ENCODE assay signal across 27 mouse cellular contexts in genomic region chr14:37237191-37237590, GRCm38 (mm10).
DNase-seq lines count a peak whose midpoint lies in the region; ATAC-seq lines count a peak whose summit lies in the region.
"Had no signal": no experiment of that assay in that cellular context is flagged by ENCODE, and none has a peak within 500 bp of the region (broad histone marks: within the 10 kb centered on the region; RNA-seq: fewer than 3 reads in every experiment).

No protein-coding gene starts in this region.

- intact Hi-C loops in left cerebral cortex, postnatal 4 days (cut with DNase I): no loop called here
- intact Hi-C loops in left cerebral cortex, postnatal 14 days (cut with DNase I): no loop called here

- ATAC-seq in hindbrain, embryonic 14.5 days (ENCODE audit: low FRiP score): peak; percentile 65; the same call in 1 of the 2 replicates
- no peak for ATAC-seq in midbrain, embryonic 14.5 days (ENCODE audit: low FRiP score, low TSS enrichment)
- no peak for ATAC-seq in midbrain, embryonic 15.5 days (replicated peaks)
- ATAC-seq: CD4-positive, CD25-positive, alpha-beta regulatory T cell, adult 4 months; forebrain, embryonic 15.5 days; inflammation-experienced regulatory T-cells, adult 6 months; intestine, embryonic 16.5 days had no signal

- WGBS in hindbrain, embryonic 14.5 days: 72% methylated on average over 5 of the region's 5 CpGs
- 67% methylated on average over 5 of the region's 5 CpGs for WGBS in hindbrain, embryonic 10.5 days
- 40% methylated on average over 5 of the region's 5 CpGs for WGBS in midbrain, embryonic 14.5 days
- 41% methylated on average over 5 of the region's 5 CpGs for WGBS in midbrain, embryonic 15.5 days

- no peak for DNase-seq in hindbrain, embryonic 14.5 days (ENCODE audit: low spot score)
- no peak for DNase-seq in hindbrain, embryonic 10.5 days (ENCODE audit: low spot score)
- DNase-seq in left cerebral cortex, postnatal 4 days: peak; percentile 48
- no peak for DNase-seq in left cerebral cortex, postnatal 14 days (ENCODE audit: low spot score in 2 of 2)
- peak; percentile 2 for DNase-seq in midbrain, embryonic 14.5 days
- DNase-seq: adrenal gland, adult 2 months; adrenal gland, postnatal 14 days; cerebellum, adult 11 months; cerebellum, adult 9-10 months; cerebellum, postnatal 36 days; embryo, embryonic 11 days; gastrocnemius, postnatal 25 days; heart, adult 18-20 months; heart, postnatal 10 days; heart, postnatal 4 days had no signal

- no peak overlapping the region for H3K27ac ChIP-seq in hindbrain, embryonic 14.5 days
- H3K27ac ChIP-seq in hindbrain, embryonic 10.5 days: no peak overlapping the region
- no peak overlapping the region for H3K27ac ChIP-seq in midbrain, embryonic 14.5 days (replicated peaks; ENCODE audit: low read depth, low read length)
- no peak overlapping the region for H3K27ac ChIP-seq in midbrain, embryonic 15.5 days
- H3K27ac ChIP-seq: embryonic facial prominence, embryonic 10.5 days; embryonic facial prominence, embryonic 13.5 days; forebrain, embryonic 12.5 days; forebrain, embryonic 15.5 days; heart, embryonic 15.5 days; hindbrain, embryonic 15.5 days had no signal

- H3K4me3 ChIP-seq in hindbrain, embryonic 14.5 days (replicated peaks; ENCODE audit: low read length): no peak overlapping the region
- no peak overlapping the region for H3K4me3 ChIP-seq in hindbrain, embryonic 10.5 days
- H3K4me3 ChIP-seq in midbrain, embryonic 14.5 days (replicated peaks; ENCODE audit: low read depth, low read length): no peak overlapping the region
- H3K4me3 ChIP-seq in midbrain, embryonic 15.5 days: no peak overlapping the region
- H3K4me3 ChIP-seq: embryonic facial prominence, embryonic 10.5 days; embryonic facial prominence, embryonic 13.5 days; erythroblast, embryonic 14.5 days; forebrain, embryonic 12.5 days; forebrain, embryonic 15.5 days; heart, embryonic 12.5 days; heart, embryonic 15.5 days; hindbrain, embryonic 15.5 days had no signal

- no peak overlapping the region for H3K4me2 ChIP-seq in hindbrain, embryonic 14.5 days (replicated peaks)
- no peak overlapping the region for H3K4me2 ChIP-seq in midbrain, embryonic 14.5 days (ENCODE audit: low read length)
- no peak overlapping the region for H3K4me2 ChIP-seq in midbrain, embryonic 15.5 days
- H3K4me2 ChIP-seq: embryonic facial prominence, embryonic 13.5 days; forebrain, embryonic 12.5 days; forebrain, embryonic 15.5 days; heart, embryonic 12.5 days; heart, embryonic 15.5 days; hindbrain, embryonic 15.5 days had no signal

- no peaks in the 10 kb centered on the region for H3K9me3 ChIP-seq in hindbrain, embryonic 14.5 days (ENCODE audit: control insufficient read depth, low read length)
- H3K9me3 ChIP-seq in hindbrain, embryonic 10.5 days: no peaks in the 10 kb centered on the region
- no peaks in the 10 kb centered on the region for H3K9me3 ChIP-seq in midbrain, embryonic 14.5 days (ENCODE audit: control insufficient read depth, low read length)
- no peaks in the 10 kb centered on the region for H3K9me3 ChIP-seq in midbrain, embryonic 15.5 days
- H3K9me3 ChIP-seq: embryonic facial prominence, embryonic 10.5 days; embryonic facial prominence, embryonic 13.5 days; forebrain, embryonic 12.5 days; forebrain, embryonic 15.5 days; heart, embryonic 12.5 days; heart, embryonic 15.5 days; hindbrain, embryonic 15.5 days had no signal

- H3K9ac ChIP-seq in hindbrain, embryonic 14.5 days: no peak overlapping the region
- no peak overlapping the region for H3K9ac ChIP-seq in midbrain, embryonic 14.5 days (replicated peaks; ENCODE audit: low read length)
- H3K9ac ChIP-seq in midbrain, embryonic 15.5 days: no peak overlapping the region
- H3K9ac ChIP-seq: embryonic facial prominence, embryonic 13.5 days; forebrain, embryonic 12.5 days; forebrain, embryonic 15.5 days; heart, embryonic 12.5 days; heart, embryonic 15.5 days; hindbrain, embryonic 15.5 days had no signal

- H3K36me3 ChIP-seq in hindbrain, embryonic 14.5 days (replicated peaks; ENCODE audit: control insufficient read depth, insufficient read depth): no peaks in the 10 kb centered on the region
- no peaks in the 10 kb centered on the region for H3K36me3 ChIP-seq in hindbrain, embryonic 10.5 days
- H3K36me3 ChIP-seq in midbrain, embryonic 14.5 days (ENCODE audit: control insufficient read depth, insufficient read depth, low read length): no peaks in the 10 kb centered on the region
- H3K36me3 ChIP-seq in midbrain, embryonic 15.5 days (replicated peaks): no peaks in the 10 kb centered on the region
- H3K36me3 ChIP-seq: embryonic facial prominence, embryonic 10.5 days; embryonic facial prominence, embryonic 13.5 days; forebrain, embryonic 12.5 days; forebrain, embryonic 15.5 days; heart, embryonic 12.5 days; heart, embryonic 15.5 days; hindbrain, embryonic 15.5 days had no signal

- no peaks in the 10 kb centered on the region for H3K4me1 ChIP-seq in hindbrain, embryonic 14.5 days (replicated peaks; ENCODE audit: control insufficient read depth, insufficient read depth, low read length)
- peaks cover 3% of the 10 kb centered on the region for H3K4me1 ChIP-seq in hindbrain, embryonic 10.5 days (replicated peaks)
- no peaks in the 10 kb centered on the region for H3K4me1 ChIP-seq in midbrain, embryonic 14.5 days (ENCODE audit: control insufficient read depth, insufficient read depth, low read length)
- H3K4me1 ChIP-seq in midbrain, embryonic 15.5 days: no peaks in the 10 kb centered on the region
- H3K4me1 ChIP-seq: forebrain, embryonic 15.5 days; heart, embryonic 12.5 days; heart, embryonic 15.5 days; hindbrain, embryonic 15.5 days had no signal

- H3K27me3 ChIP-seq in hindbrain, embryonic 14.5 days (ENCODE audit: control insufficient read depth, insufficient read depth, low read length): no peaks in the 10 kb centered on the region
- H3K27me3 ChIP-seq in hindbrain, embryonic 10.5 days (ENCODE audit: insufficient read depth, poor library complexity, severe bottlenecking): no peaks in the 10 kb centered on the region
- H3K27me3 ChIP-seq in midbrain, embryonic 14.5 days (ENCODE audit: control insufficient read depth, insufficient read depth, low read length): no peaks in the 10 kb centered on the region
- H3K27me3 ChIP-seq in midbrain, embryonic 15.5 days (replicated peaks): no peaks in the 10 kb centered on the region
- H3K27me3 ChIP-seq: embryonic facial prominence, embryonic 13.5 days; forebrain, embryonic 12.5 days; forebrain, embryonic 15.5 days; heart, embryonic 12.5 days; heart, embryonic 15.5 days; hindbrain, embryonic 15.5 days had no signal

Comparison
In these comparisons a context has a peak if more than half of its experiments do, and no peak if none do; other contexts are left out.
1. DNase-seq: peak in left cerebral cortex, postnatal 4 days (single experiment) and midbrain, embryonic 14.5 days (single experiment); none in hindbrain, embryonic 14.5 days (single experiment), hindbrain, embryonic 10.5 days (single experiment) and left cerebral cortex, postnatal 14 days (0 of 2).